Mouse (Mus musculus): Measurements from ENCODE around the gene Npr3.

DNA sequence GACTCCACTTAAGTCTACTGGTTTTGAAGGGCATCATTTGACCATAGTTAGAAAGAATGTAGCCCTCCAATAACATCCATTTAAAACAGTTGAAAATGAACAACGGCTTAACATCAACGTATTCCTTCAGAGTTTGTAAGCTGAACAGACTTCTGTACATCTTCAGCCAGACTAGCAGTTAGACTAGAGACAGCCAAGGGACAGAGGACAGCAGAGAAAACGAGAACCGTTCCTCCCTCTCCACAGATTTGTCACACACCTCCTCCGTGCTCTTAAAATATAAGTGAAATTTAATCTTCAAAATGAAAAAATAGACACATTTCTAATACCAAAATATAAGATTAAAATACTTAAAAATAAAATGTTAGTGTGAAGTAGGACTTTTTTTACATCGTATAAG, 63.0 kb downstream of the Npr3 start:
- no peak for TF ChIP-seq SRF (IDR thresholded peaks at IDR 0.05; ENCODE audit: control insufficient read depth, insufficient read length, low read depth)
- no peak for TF ChIP-seq TCF3 (IDR thresholded peaks at IDR 0.05; ENCODE audit: insufficient read length, low read depth)
- no peak for TF ChIP-seq POLR2A (IDR thresholded peaks at IDR 0.05; ENCODE audit: insufficient read length, low read depth)
- TF ChIP-seq MYOD1 (IDR thresholded peaks at IDR 0.05; ENCODE audit: control insufficient read depth in 1 of 3, insufficient read length in 2 of 3, low read depth in 2 of 3) = no peak
- TF ChIP-seq MAX (IDR thresholded peaks at IDR 0.05; ENCODE audit: low read depth) = no peak
- TF ChIP-seq USF1 (IDR thresholded peaks at IDR 0.05; ENCODE audit: low read depth) = no peak
- TF ChIP-seq TCF12 (IDR thresholded peaks at IDR 0.05; ENCODE audit: insufficient read depth, poor library complexity, severe bottlenecking) = no peak
- no peak for TF ChIP-seq POLR2AphosphoS2 (IDR thresholded peaks at IDR 0.05; ENCODE audit: insufficient read length, low read depth)
- no peak for TF ChIP-seq CEBPB (IDR thresholded peaks at IDR 0.05; ENCODE audit: insufficient read depth, poor library complexity, severe bottlenecking)
- no peak for TF ChIP-seq MYOG (IDR thresholded peaks at IDR 0.05; ENCODE audit: control insufficient read depth in 1 of 3, insufficient read depth in 1 of 3, insufficient read length in 2 of 3, low read depth in 2 of 3)
- TF ChIP-seq E2F4 (IDR thresholded peaks at IDR 0.05; ENCODE audit: insufficient read depth) = no peak
- no peak for TF ChIP-seq REST (IDR thresholded peaks at IDR 0.05; ENCODE audit: insufficient read depth, insufficient read length)
